Mouse (Mus musculus) cerebellum, adult 2 months (tissue): ENCODE data around the gene Slc25a10.

Experiments used
- CTCF ChIP-seq: fragments of 200-500 bp; IDR thresholded peaks from 2 replicates; pipeline ENCODE4 v1.5.1; 2011; ENCODE audit warnings: low read depth, mild to moderate bottlenecking, control low read depth, low read length, moderate library complexity, borderline replicate concordance; ENCODE audit not compliant: insufficient read depth
- POLR2A ChIP-seq: fragments of 200-500 bp; IDR thresholded peaks from 2 replicates; pipeline ENCODE4 v1.6.1; 2011; ENCODE audit warnings: low read length, control low read depth, borderline replicate concordance; ENCODE audit not compliant: insufficient read depth

DNA sequence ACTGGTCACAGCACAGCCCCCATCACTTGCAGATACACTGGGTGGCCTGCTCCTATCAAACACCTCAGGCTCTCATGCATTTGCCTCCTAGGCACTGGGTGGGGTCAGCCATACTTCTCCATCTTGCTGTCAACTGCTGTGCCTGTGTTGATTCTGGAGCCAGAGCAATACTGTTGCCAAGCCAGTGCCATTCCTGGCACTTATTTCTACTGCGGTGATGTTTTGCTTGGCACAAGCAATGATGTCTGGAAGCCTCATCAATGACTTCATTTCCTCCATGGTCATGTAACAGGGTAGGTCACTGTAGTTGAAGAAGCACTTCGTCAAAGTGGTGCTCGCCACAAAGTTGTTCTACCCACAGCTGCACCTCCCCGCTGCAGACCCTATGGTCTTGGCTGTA is 26.1 kb upstream of the Slc25a10 start:
- TF ChIP-seq CTCF (no peak), POLR2A (no peak)
